Mouse (Mus musculus): ENCODE measurements around the gene Zc3h15.
A peak's percentile ranks its signal among the peaks of the same experiment; 100 is the strongest.

The Zc3h15 gene

GRCm38 (mm10) chr2:83713281-83713680, 69.0 kb downstream of the Zc3h15 start:
- peak in 1 of 2 experiments; percentile 26 for DNase-seq (ENCODE audit: inconsistent age in 2 of 2, low spot score in 1 of 2)

GRCm38 (mm10) chr2:83713946-83714345, 69.7 kb downstream of the Zc3h15 start:
- DNase-seq (ENCODE audit: inconsistent age in 2 of 2, low spot score in 1 of 2): no peak
